Mouse (Mus musculus) ES-Bruce4 (cell line): Measurements from ENCODE around the gene Moap1.

Source experiments
- EP300 ChIP-seq: IDR thresholded peaks from 2 replicates; pipeline ENCODE4 v1.6.1; 2011; ENCODE audit warnings: low read depth, low read length; ENCODE audit not compliant: insufficient read depth
- POLR2A ChIP-seq: IDR thresholded peaks from one replicate; pipeline ENCODE4 v1.8.1; 2011; ENCODE audit warnings: low read length; ENCODE audit not compliant: insufficient read depth

DNA sequence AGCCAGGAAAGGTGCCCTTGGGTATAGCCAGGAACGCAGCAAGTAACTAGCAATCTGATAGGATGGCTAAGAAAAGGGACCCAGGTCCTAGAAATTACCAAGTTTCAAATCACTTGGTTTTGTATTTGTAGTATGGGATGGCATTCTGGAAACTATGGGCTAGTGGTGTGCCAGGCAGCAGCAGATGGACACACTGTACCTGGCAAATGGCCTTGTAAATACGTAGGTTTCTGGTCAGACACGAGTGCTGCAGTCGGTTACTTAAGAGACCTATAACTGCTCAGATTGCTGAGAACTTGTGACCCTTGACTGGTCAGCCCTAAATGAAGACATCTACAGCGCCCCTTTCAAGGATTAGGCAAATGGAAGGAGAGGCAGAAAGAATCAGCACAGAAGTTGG is 34.7 kb upstream of the Moap1 start:
- no peak for TF ChIP-seq POLR2A
- TF ChIP-seq EP300: no peak
